Mouse (Mus musculus) ovary, adult 18-20 months (tissue): ENCODE data around the gene Trim8.

ENCODE experiments used
- DNase-seq: peaks from one replicate; pipeline ENCODE4 v3.0.0; 2022; ENCODE audit warnings: low spot score, mixed read lengths

The Trim8 gene

DNA sequence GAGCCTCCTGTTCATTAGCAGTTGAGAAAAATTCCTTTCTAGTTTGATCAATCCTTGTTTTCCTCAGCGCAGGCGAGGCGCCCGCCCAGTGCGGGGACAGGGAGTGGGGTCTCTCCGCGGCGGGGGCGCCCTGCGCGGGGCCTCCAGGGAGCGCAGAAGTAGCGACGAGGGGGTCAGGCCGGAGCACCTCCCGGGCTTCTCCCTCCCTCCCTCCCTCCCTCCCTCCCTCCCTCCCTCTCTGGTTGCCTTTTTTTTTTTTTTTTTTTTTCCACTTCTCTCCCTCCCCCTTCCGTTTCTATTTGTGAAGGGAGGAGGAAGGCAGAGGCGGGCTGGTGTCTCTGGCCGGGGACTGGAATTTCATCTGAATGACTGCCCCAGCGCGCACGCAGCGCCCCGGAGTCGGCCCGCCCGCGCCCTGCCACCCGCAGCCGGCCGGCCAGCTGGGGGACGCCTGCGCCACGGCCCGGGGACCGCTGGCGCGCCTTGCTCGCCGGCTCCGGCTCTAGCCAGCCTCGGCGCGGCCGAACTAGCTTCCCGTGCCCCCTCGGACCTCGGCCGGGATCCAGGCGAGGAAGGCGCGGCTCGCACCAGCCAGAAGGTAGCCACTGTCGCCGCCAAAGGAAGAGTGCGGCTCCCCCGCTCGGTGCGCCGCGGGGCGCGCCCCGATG lies at the start of gene Trim8:
Gene Trim8 (plus strand): TSS at position 302 of the 668 bp plus-strand sequence.
- DNase-seq, result peak; percentile 77

- DNase-seq, result peak; percentile 49
Observed at GRCm38 (mm10) chr19:46452052-46452827, 49.3 kb upstream of the Trim8 start.

DNA sequence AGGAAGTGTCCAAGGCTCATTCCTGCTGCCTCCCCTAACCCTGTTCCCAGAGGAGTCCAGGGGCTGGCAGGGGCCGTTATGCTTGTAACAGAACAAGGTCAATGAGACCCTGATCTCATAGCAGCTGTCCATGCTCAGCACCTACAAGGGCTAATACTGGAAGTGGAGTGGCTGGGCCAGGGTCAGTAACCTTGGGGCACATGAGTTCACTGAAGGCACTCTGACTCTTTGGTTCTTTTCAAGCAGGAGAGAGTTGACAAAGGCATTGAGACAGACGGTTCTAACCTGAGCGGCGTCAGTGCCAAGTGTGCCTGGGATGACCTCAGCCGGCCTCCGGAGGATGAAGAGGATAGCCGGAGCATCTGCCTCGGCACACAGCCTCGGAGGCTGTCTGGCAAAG lies 48.6 kb upstream of the Trim8 start:
- DNase-seq, result no peak

- no peak for DNase-seq
Observed at GRCm38 (mm10) chr19:46454126-46454880, 47.2 kb upstream of the Trim8 start.

GRCm38 (mm10) chr19:46455032-46455431 lies 46.5 kb upstream of the Trim8 start:
- no peak for DNase-seq

- no peak for DNase-seq
Observed at GRCm38 (mm10) chr19:46455556-46455955, 45.9 kb upstream of the Trim8 start.

GRCm38 (mm10) chr19:46456018-46456735 lies 45.3 kb upstream of the Trim8 start:
- DNase-seq, result peak; percentile 49

DNA sequence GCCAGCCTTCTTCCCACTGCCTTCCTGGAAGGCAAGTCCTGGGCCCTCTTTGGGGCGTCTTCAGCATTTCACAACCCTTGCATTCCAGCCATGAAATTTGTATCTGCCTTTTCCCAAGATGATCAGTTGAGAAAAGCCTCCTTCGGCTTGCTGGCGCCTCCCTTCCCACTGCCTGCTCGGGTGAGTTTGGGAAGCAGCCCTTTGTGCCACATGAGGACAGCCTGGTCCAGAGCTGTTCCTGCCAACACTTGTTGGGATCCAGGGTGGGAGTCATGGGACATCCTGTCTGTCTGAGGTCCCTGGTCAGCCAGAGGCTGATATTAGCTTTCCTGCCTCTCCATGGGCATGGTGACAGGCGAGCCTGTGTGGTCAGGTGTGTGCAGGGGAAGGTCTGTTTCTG lies 43.7 kb upstream of the Trim8 start:
- no peak for DNase-seq

DNA sequence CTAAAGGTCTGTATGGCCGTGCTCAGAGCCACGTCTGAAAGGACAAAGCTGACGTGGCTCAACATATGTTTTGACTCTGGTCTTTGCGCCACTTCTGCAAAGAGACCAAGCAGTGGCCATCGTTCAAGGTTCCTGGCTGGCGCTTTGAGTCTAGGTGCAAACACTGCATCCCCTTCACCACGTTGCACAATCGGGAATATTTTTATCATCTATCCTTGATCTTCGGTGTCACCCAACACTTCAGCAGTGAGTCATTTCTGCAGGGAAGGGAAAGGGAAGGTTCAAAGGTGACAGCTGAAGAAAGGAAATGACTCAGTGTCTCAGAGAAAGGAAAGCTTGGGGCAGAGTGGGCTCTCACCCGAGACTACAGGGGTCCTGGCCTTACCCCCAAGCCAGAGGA lies 42.2 kb upstream of the Trim8 start:
- DNase-seq, result no peak

- DNase-seq, result no peak
Observed at GRCm38 (mm10) chr19:46459889-46460288, 41.6 kb upstream of the Trim8 start.

GRCm38 (mm10) chr19:46462574-46462973 lies 38.9 kb upstream of the Trim8 start:
- DNase-seq, result no peak

GRCm38 (mm10) chr19:46463446-46463845 lies 38.1 kb upstream of the Trim8 start:
- no peak for DNase-seq

- no peak for DNase-seq
Observed at GRCm38 (mm10) chr19:46466160-46466559, 35.3 kb upstream of the Trim8 start.

- DNase-seq, result no peak
Observed at GRCm38 (mm10) chr19:46467051-46467503, 34.4 kb upstream of the Trim8 start.

GRCm38 (mm10) chr19:46470364-46471240 lies 30.9 kb upstream of the Trim8 start:
- no peak for DNase-seq

- DNase-seq, result no peak
Observed at GRCm38 (mm10) chr19:46471324-46472093, 30.0 kb upstream of the Trim8 start.

- no peak for DNase-seq
Observed at GRCm38 (mm10) chr19:46477432-46477845, 24.1 kb upstream of the Trim8 start.

DNA sequence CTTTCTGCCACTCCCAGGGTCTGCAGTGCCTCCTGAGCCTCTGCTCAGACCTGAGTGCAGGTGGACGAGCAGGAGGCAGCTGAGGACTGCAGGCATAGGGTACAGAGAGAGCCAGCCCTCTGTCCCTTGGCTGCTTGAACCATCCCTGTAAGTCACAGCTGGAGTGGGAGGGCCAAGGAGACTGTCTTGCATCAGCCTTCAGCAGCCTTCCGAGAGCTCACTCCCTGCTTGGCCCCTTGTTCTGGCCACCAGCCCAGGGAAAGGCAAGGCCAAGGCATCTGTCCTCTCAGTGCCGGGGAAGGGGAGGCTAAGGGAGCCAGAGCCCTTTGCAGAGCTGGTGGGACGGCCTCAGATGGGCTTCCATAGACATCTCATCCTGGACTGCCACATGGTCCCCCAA lies 23.3 kb upstream of the Trim8 start:
- no peak for DNase-seq

- no peak for DNase-seq
Observed at GRCm38 (mm10) chr19:46478826-46479225, 22.7 kb upstream of the Trim8 start.
